23 mouse cellular contexts compared by ENCODE assay signal in the genomic region with DNA sequence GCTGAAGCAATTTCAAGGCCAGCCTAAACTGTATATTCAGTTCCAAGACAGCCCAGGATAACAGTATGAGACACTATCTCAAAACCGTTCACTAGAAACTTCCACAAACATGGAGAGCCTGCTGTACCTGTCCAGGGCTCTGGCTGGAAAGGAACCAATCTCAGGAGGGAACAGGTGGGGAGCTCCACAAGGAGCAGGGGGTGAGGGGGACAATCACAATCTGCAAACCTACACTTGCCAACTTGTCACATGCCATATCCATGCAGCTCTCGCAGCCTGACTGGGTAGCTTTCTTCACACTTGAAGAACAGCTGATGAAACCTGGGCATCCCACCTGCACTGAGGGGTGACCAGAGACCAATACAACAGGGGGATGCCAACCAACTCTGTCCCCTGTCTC. TPM values are rescaled to one million over a fixed set of nuclear protein-coding genes. Genes with fewer than 3 reads are reported as not detected.
A peak's percentile ranks its signal among the peaks of the same experiment; 100 is the strongest.
DNase-seq lines count a peak whose midpoint lies in the region; ATAC-seq and TF ChIP-seq lines count a peak whose summit lies in the region.
"Had no signal": no experiment of that assay in that cellular context is flagged by ENCODE, and none has a peak within 500 bp of the region (broad histone marks: within the 10 kb centered on the region; RNA-seq: fewer than 3 reads in every experiment).

No protein-coding gene starts in this region.

- no peak for TF ChIP-seq POLR2A in cerebellum, adult 2 months (IDR thresholded peaks at IDR 0.05; ENCODE audit: borderline replicate concordance, insufficient read depth, low read length)

- no peak for TF ChIP-seq CTCF in cerebellum, adult 2 months (IDR thresholded peaks at IDR 0.05; ENCODE audit: borderline replicate concordance, insufficient read depth, low read depth, low read length)
- no peak for TF ChIP-seq CTCF in lung, postnatal 0 days (IDR thresholded peaks at IDR 0.05)

- TF ChIP-seq EP300 in lung, postnatal 0 days (IDR thresholded peaks at IDR 0.05) = no peak

- peaks cover 53% of the 10 kb centered on the region for H3K36me3 ChIP-seq in neural tube, embryonic 12.5 days
- H3K36me3 ChIP-seq in neural tube, embryonic 15.5 days = peaks cover 59% of the 10 kb centered on the region
- peaks cover 11% of the 10 kb centered on the region for H3K36me3 ChIP-seq in liver, embryonic 11.5 days (ENCODE audit: control insufficient read depth, insufficient read depth, low read length)
- H3K36me3 ChIP-seq in lung, postnatal 0 days (ENCODE audit: insufficient read depth, low read length) = peaks cover 5% of the 10 kb centered on the region

- WGBS in neural tube, embryonic 12.5 days = 95% methylated on average over 2 of the region's 2 CpGs
- WGBS in neural tube, embryonic 15.5 days = 97% methylated on average over 2 of the region's 2 CpGs
- 20% methylated on average over 2 of the region's 2 CpGs for WGBS in cerebellum, adult 2 months
- 92% methylated on average over 2 of the region's 2 CpGs for WGBS in liver, embryonic 11.5 days
- 96% methylated on average over 2 of the region's 2 CpGs for WGBS in lung, postnatal 0 days

- H3K4me3 ChIP-seq in neural tube, embryonic 12.5 days = no peak overlapping the region
- no peak overlapping the region for H3K4me3 ChIP-seq in neural tube, embryonic 15.5 days (replicated peaks)
- no peak overlapping the region for H3K4me3 ChIP-seq in cerebellum, adult 2 months (replicated peaks; ENCODE audit: insufficient read depth, low read depth, low read length)
- no peak overlapping the region for H3K4me3 ChIP-seq in liver, embryonic 11.5 days (ENCODE audit: low read depth, low read length)
- no peak overlapping the region for H3K4me3 ChIP-seq in lung, postnatal 0 days (ENCODE audit: low read depth, low read length)
- H3K4me3 ChIP-seq: embryonic facial prominence, embryonic 15.5 days; erythroblast, embryonic 14.5 days; forebrain, embryonic 15.5 days; heart, embryonic 10.5 days; hindbrain, embryonic 13.5 days had no signal

- no peaks in the 10 kb centered on the region for H3K9me3 ChIP-seq in neural tube, embryonic 12.5 days
- no peaks in the 10 kb centered on the region for H3K9me3 ChIP-seq in neural tube, embryonic 15.5 days (replicated peaks)
- no peaks in the 10 kb centered on the region for H3K9me3 ChIP-seq in liver, embryonic 11.5 days (ENCODE audit: control insufficient read depth, low read length)
- H3K9me3 ChIP-seq in lung, postnatal 0 days (ENCODE audit: low read length) = no peaks in the 10 kb centered on the region
- H3K9me3 ChIP-seq: embryonic facial prominence, embryonic 15.5 days; forebrain, embryonic 15.5 days; heart, embryonic 10.5 days; hindbrain, embryonic 13.5 days had no signal

- no peak overlapping the region for H3K9ac ChIP-seq in neural tube, embryonic 12.5 days
- no peak overlapping the region for H3K9ac ChIP-seq in neural tube, embryonic 15.5 days (replicated peaks)
- no peak overlapping the region for H3K9ac ChIP-seq in liver, embryonic 11.5 days (ENCODE audit: low read depth, low read length)
- H3K9ac ChIP-seq in lung, postnatal 0 days (replicated peaks; ENCODE audit: low read depth) = no peak overlapping the region
- H3K9ac ChIP-seq: embryonic facial prominence, embryonic 15.5 days; forebrain, embryonic 15.5 days; hindbrain, embryonic 13.5 days had no signal

- H3K4me1 ChIP-seq in neural tube, embryonic 12.5 days = no peaks in the 10 kb centered on the region
- no peaks in the 10 kb centered on the region for H3K4me1 ChIP-seq in neural tube, embryonic 15.5 days
- peaks cover 20% of the 10 kb centered on the region for H3K4me1 ChIP-seq in cerebellum, adult 2 months (ENCODE audit: control insufficient read depth, insufficient read depth, low read length)
- H3K4me1 ChIP-seq in liver, embryonic 11.5 days (replicated peaks; ENCODE audit: control insufficient read depth, insufficient read depth, low read length) = peaks cover 11% of the 10 kb centered on the region
- H3K4me1 ChIP-seq in lung, postnatal 0 days (ENCODE audit: insufficient read depth, low read depth, low read length) = no peaks in the 10 kb centered on the region
- H3K4me1 ChIP-seq: embryonic facial prominence, embryonic 15.5 days; forebrain, embryonic 15.5 days; heart, embryonic 10.5 days; hindbrain, embryonic 13.5 days had no signal

- no peak overlapping the region for H3K27ac ChIP-seq in neural tube, embryonic 12.5 days
- no peak overlapping the region for H3K27ac ChIP-seq in neural tube, embryonic 15.5 days (replicated peaks)
- peak overlapping the region; percentile 68; the same call in 1 of the 2 replicates for H3K27ac ChIP-seq in cerebellum, adult 2 months (ENCODE audit: insufficient read depth, low read length)
- no peak overlapping the region for H3K27ac ChIP-seq in liver, embryonic 11.5 days (ENCODE audit: low read depth, low read length)
- H3K27ac ChIP-seq in lung, postnatal 0 days (ENCODE audit: low read length) = no peak overlapping the region
- H3K27ac ChIP-seq: embryonic facial prominence, embryonic 15.5 days; forebrain, embryonic 15.5 days; heart, embryonic 10.5 days; hindbrain, embryonic 13.5 days; hindbrain, postnatal 0 days had no signal

- no peak overlapping the region for H3K4me2 ChIP-seq in neural tube, embryonic 12.5 days (replicated peaks)
- no peak overlapping the region for H3K4me2 ChIP-seq in neural tube, embryonic 15.5 days
- H3K4me2 ChIP-seq in liver, embryonic 11.5 days = no peak overlapping the region
- no peak overlapping the region for H3K4me2 ChIP-seq in lung, postnatal 0 days (replicated peaks; ENCODE audit: low read depth, low read length)
- H3K4me2 ChIP-seq: embryonic facial prominence, embryonic 15.5 days; forebrain, embryonic 15.5 days; hindbrain, embryonic 13.5 days had no signal

- no peaks in the 10 kb centered on the region for H3K27me3 ChIP-seq in neural tube, embryonic 12.5 days (replicated peaks)
- no peaks in the 10 kb centered on the region for H3K27me3 ChIP-seq in neural tube, embryonic 15.5 days (replicated peaks)
- no peaks in the 10 kb centered on the region for H3K27me3 ChIP-seq in cerebellum, adult 2 months (ENCODE audit: control insufficient read depth, insufficient read depth, low read length)
- H3K27me3 ChIP-seq in liver, embryonic 11.5 days (replicated peaks; ENCODE audit: control insufficient read depth, insufficient read depth, low read length) = no peaks in the 10 kb centered on the region
- no peaks in the 10 kb centered on the region for H3K27me3 ChIP-seq in lung, postnatal 0 days (replicated peaks; ENCODE audit: insufficient read depth, low read length)
- H3K27me3 ChIP-seq: CH12.LX; embryonic facial prominence, embryonic 15.5 days; forebrain, embryonic 15.5 days; hindbrain, embryonic 13.5 days; Patski had no signal

- 0 out of 2 replicates have a peak, but pooled peaks have one; percentile 33 for ATAC-seq in neural tube, embryonic 12.5 days (ENCODE audit: low FRiP score, low read depth)
- no peak for ATAC-seq in neural tube, embryonic 15.5 days (ENCODE audit: low FRiP score)
- no peak for ATAC-seq in liver, embryonic 11.5 days (replicated peaks; ENCODE audit: low FRiP score)
- ATAC-seq in lung, postnatal 0 days = no peak
- ATAC-seq: activated CD4-positive, CD25-positive, alpha-beta regulatory T cell, adult 4 months; forebrain, embryonic 15.5 days; hindbrain, postnatal 0 days; Patski had no signal

- peak; percentile 32 to 60 for DNase-seq in cerebellum, adult 2 months
- peak; percentile 17 to 21 for DNase-seq in cerebellum, postnatal 10 days
- DNase-seq in liver, embryonic 11.5 days (ENCODE audit: low spot score) = no peak
- no peak for DNase-seq in adrenal gland, adult (ENCODE audit: inconsistent age in 2 of 2, low spot score in 1 of 2)
- no peak for DNase-seq in lung, postnatal 0 days (ENCODE audit: low spot score)
- DNase-seq: adrenal gland, adult 2 months; adrenal gland, postnatal 25 days; embryo, embryonic 11 days; gastrocnemius, postnatal 36 days; heart, adult 18-20 months; heart, postnatal 10 days; kidney, adult 2 months had no signal

RNA-seq across cellular contexts. Expression of a gene that starts 25.4 kb away (rescaled TPM):
- polyA plus RNA-seq in neural tube, embryonic 12.5 days (2016; fragmentation: Nextera tagmentation; extraction: Ambion mirVana) = 76.2 and 84.9 TPM in 2 replicates
- 94.8 and 112 TPM in 2 replicates for polyA plus RNA-seq in neural tube, embryonic 15.5 days (2015; fragmentation: Nextera tagmentation; extraction: Ambion mirVana)
- polyA plus RNA-seq in cerebellum, adult 2 months (2012; rRNA removed) = 149 TPM in 2 replicates
- 49.3 and 50.9 TPM in 2 replicates for polyA plus RNA-seq in liver, embryonic 11.5 days (2014; fragmentation: Nextera tagmentation; extraction: Ambion mirVana)
- polyA plus RNA-seq in lung, postnatal 0 days (2015; fragmentation: Nextera tagmentation; extraction: Ambion mirVana) = 37.1 and 38.0 TPM in 2 replicates

RNA-seq across cellular contexts. Expression of a gene that starts 49.0 kb away (rescaled TPM):
- 93.8 and 94.1 TPM in 2 replicates for polyA plus RNA-seq in neural tube, embryonic 12.5 days (2016; fragmentation: Nextera tagmentation; extraction: Ambion mirVana)
- polyA plus RNA-seq in neural tube, embryonic 15.5 days (2015; fragmentation: Nextera tagmentation; extraction: Ambion mirVana) = 68.7 and 70.2 TPM in 2 replicates
- 25.3 and 26.5 TPM in 2 replicates for polyA plus RNA-seq in cerebellum, adult 2 months (2012; rRNA removed)
- 42.2 and 45.2 TPM in 2 replicates for polyA plus RNA-seq in liver, embryonic 11.5 days (2014; fragmentation: Nextera tagmentation; extraction: Ambion mirVana)
- 60.3 and 67.9 TPM in 2 replicates for polyA plus RNA-seq in lung, postnatal 0 days (2015; fragmentation: Nextera tagmentation; extraction: Ambion mirVana)

RNA-seq across cellular contexts. Expression of a gene that starts 49.3 kb away (rescaled TPM):
- 71.5 and 72.9 TPM in 2 replicates for polyA plus RNA-seq in neural tube, embryonic 12.5 days (2016; fragmentation: Nextera tagmentation; extraction: Ambion mirVana)
- polyA plus RNA-seq in neural tube, embryonic 15.5 days (2015; fragmentation: Nextera tagmentation; extraction: Ambion mirVana) = 75.1 and 81.1 TPM in 2 replicates
- 57.1 and 60.1 TPM in 2 replicates for polyA plus RNA-seq in cerebellum, adult 2 months (2012; rRNA removed)
- 27.4 and 29.8 TPM in 2 replicates for polyA plus RNA-seq in liver, embryonic 11.5 days (2014; fragmentation: Nextera tagmentation; extraction: Ambion mirVana)
- polyA plus RNA-seq in lung, postnatal 0 days (2015; fragmentation: Nextera tagmentation; extraction: Ambion mirVana) = 33.7 and 34.5 TPM in 2 replicates

RNA-seq across cellular contexts. Expression of a gene that starts 59.7 kb away (rescaled TPM):
- polyA plus RNA-seq in neural tube, embryonic 12.5 days (2016; fragmentation: Nextera tagmentation; extraction: Ambion mirVana) = 28.3 and 33.8 TPM in 2 replicates
- polyA plus RNA-seq in neural tube, embryonic 15.5 days (2015; fragmentation: Nextera tagmentation; extraction: Ambion mirVana) = 17.0 and 20.1 TPM in 2 replicates
- polyA plus RNA-seq in cerebellum, adult 2 months (2012; rRNA removed) = 25.9 and 26.2 TPM in 2 replicates
- 62.7 and 66.8 TPM in 2 replicates for polyA plus RNA-seq in liver, embryonic 11.5 days (2014; fragmentation: Nextera tagmentation; extraction: Ambion mirVana)
- 19.4 and 20.3 TPM in 2 replicates for polyA plus RNA-seq in lung, postnatal 0 days (2015; fragmentation: Nextera tagmentation; extraction: Ambion mirVana)

Comparison
In these comparisons a context has a peak if more than half of its experiments do, and no peak if none do; other contexts are left out.
1. DNase-seq: peak in cerebellum, adult 2 months (2 of 2) and cerebellum, postnatal 10 days (2 of 2); none in liver, embryonic 11.5 days (single experiment), adrenal gland, adult (0 of 2) and lung, postnatal 0 days (single experiment).